Mouse (Mus musculus) thymus, adult 2 months (tissue): ENCODE data around the gene Igf1r.

Experiments used
- CTCF ChIP-seq: fragments of 200-500 bp; IDR thresholded peaks from 2 replicates; pipeline ENCODE4 v1.5.1; 2012; ENCODE audit warnings: mild to moderate bottlenecking, control low read depth, low read length, moderate library complexity, borderline replicate concordance; ENCODE audit not compliant: control insufficient read depth, poor library complexity, insufficient read depth; ENCODE audit errors: extremely low read depth
- POLR2A ChIP-seq: fragments of 200-500 bp; IDR thresholded peaks from 2 replicates; pipeline ENCODE4 v1.6.1; 2012; ENCODE audit warnings: mild to moderate bottlenecking, low read length, control low read depth, moderate library complexity; ENCODE audit not compliant: control insufficient read depth, poor library complexity, insufficient read depth; ENCODE audit errors: extremely low read depth

DNA sequence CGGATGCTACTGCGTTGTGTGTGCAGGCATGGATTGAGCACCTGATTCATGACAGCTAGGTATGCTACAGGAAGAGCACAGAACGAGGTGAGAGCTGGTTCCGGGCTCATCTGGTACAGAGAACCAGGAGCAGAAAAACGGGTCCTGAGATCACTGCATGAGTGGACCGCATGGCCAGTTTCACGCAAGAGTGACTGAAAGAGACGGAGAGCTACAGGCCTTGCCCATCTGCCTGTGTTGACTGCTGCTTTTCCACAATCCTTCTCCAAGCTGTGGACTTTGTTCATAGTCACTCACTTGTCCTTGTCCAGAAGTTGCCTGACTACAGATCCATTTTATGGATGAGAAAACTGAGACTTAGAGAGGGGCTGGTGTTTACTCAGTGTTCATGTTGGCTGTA, 111.5 kb downstream of the Igf1r start:
- TF ChIP-seq POLR2A (no peak), CTCF (no peak)
